ENCODE assay signal across 20 mouse cellular contexts in the genomic region with DNA sequence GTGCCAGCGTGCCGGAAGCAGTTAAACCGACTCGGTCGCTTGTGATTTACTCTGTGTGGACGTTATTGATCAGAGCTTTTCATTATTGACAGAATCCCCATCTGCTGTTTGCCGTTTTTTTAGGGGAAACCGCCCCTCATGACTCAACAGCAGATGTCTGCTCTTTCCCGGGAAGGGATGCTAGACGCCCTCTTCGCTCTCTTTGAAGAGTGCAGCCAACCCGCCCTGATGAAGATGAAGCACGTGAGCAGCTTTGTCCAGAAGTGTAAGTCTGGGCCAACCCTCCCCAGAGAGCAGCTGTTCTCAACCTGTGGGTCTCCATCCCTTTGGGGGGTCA. TPM values are rescaled to one million over a fixed set of nuclear protein-coding genes. Genes with fewer than 3 reads are reported as not detected.
DNase-seq lines count a peak whose midpoint lies in the region; ATAC-seq and TF ChIP-seq lines count a peak whose summit lies in the region.
"Had no signal": no experiment of that assay in that cellular context is flagged by ENCODE, and none has a peak within 500 bp of the region (broad histone marks: within the 10 kb centered on the region; RNA-seq: fewer than 3 reads in every experiment).

No protein-coding gene starts in this region.

- no peaks in the 10 kb centered on the region for H3K4me1 ChIP-seq in intestine, postnatal 0 days (replicated peaks; ENCODE audit: control insufficient read depth, insufficient read depth, low read length)
- peaks cover 3% of the 10 kb centered on the region for H3K4me1 ChIP-seq in intestine, embryonic 16.5 days (ENCODE audit: control insufficient read depth, insufficient read depth, low read length)
- peaks cover 16% of the 10 kb centered on the region for H3K4me1 ChIP-seq in neural tube, embryonic 13.5 days (replicated peaks)
- peaks cover 9% of the 10 kb centered on the region for H3K4me1 ChIP-seq in liver, embryonic 16.5 days (ENCODE audit: control insufficient read depth, low read depth, low read length)

- no peak overlapping the region for H3K4me3 ChIP-seq in intestine, postnatal 0 days (ENCODE audit: low read depth, low read length)
- no peak overlapping the region for H3K4me3 ChIP-seq in intestine, embryonic 16.5 days (ENCODE audit: low read length)
- no peak overlapping the region for H3K4me3 ChIP-seq in neural tube, embryonic 13.5 days
- H3K4me3 ChIP-seq in liver, embryonic 16.5 days (ENCODE audit: low read depth, low read length) = peak overlapping the region; percentile 15; the same call in 1 of the 2 replicates
- H3K4me3 ChIP-seq: forebrain, embryonic 13.5 days; heart, embryonic 10.5 days; limb, embryonic 10.5 days; midbrain, embryonic 12.5 days had no signal

- DNase-seq in neural tube, embryonic 10.5 days (ENCODE audit: extremely low spot score, low spot score) = no peak
- no peak for DNase-seq in retina, postnatal 1 day
- no peak for DNase-seq in lung, adult 18-20 months
- no peak for DNase-seq in thymus, postnatal 0 days (ENCODE audit: low spot score)
- DNase-seq: adrenal gland, postnatal 14 days; cerebellum, adult 9-10 months; heart, postnatal 4 days; lung, postnatal 10 days; right cerebral cortex, adult 18-20 months; thymus, postnatal 14 days had no signal

- H3K27ac ChIP-seq in intestine, postnatal 0 days (ENCODE audit: low read depth, low read length) = no peak overlapping the region
- H3K27ac ChIP-seq in intestine, embryonic 16.5 days (ENCODE audit: low read length) = no peak overlapping the region
- H3K27ac ChIP-seq in neural tube, embryonic 13.5 days (replicated peaks) = no peak overlapping the region
- H3K27ac ChIP-seq in liver, embryonic 16.5 days (ENCODE audit: low read length) = no peak overlapping the region; the same call in 1 of the 2 replicates
- H3K27ac ChIP-seq: forebrain, embryonic 13.5 days; heart, embryonic 10.5 days; hindbrain, embryonic 14.5 days; limb, embryonic 10.5 days; midbrain, embryonic 12.5 days had no signal

- no peaks in the 10 kb centered on the region for H3K9me3 ChIP-seq in intestine, postnatal 0 days (ENCODE audit: control insufficient read depth)
- H3K9me3 ChIP-seq in intestine, embryonic 16.5 days (ENCODE audit: control insufficient read depth, low read length) = no peaks in the 10 kb centered on the region
- no peaks in the 10 kb centered on the region for H3K9me3 ChIP-seq in neural tube, embryonic 13.5 days
- no peaks in the 10 kb centered on the region for H3K9me3 ChIP-seq in liver, embryonic 16.5 days (replicated peaks; ENCODE audit: control insufficient read depth, low read length)
- H3K9me3 ChIP-seq: forebrain, embryonic 13.5 days; heart, embryonic 10.5 days; limb, embryonic 10.5 days; midbrain, embryonic 12.5 days had no signal

- 63% methylated on average over 13 of the region's 13 CpGs for WGBS in intestine, postnatal 0 days
- 72% methylated on average over 13 of the region's 13 CpGs for WGBS in intestine, embryonic 16.5 days
- WGBS in neural tube, embryonic 13.5 days = 79% methylated on average over 13 of the region's 13 CpGs
- 71% methylated on average over 13 of the region's 13 CpGs for WGBS in liver, embryonic 16.5 days (ENCODE audit: insufficient replicate concordance)

- peaks cover 13% of the 10 kb centered on the region for H3K36me3 ChIP-seq in intestine, postnatal 0 days (ENCODE audit: control insufficient read depth, insufficient read depth)
- H3K36me3 ChIP-seq in intestine, embryonic 16.5 days (ENCODE audit: control insufficient read depth, insufficient read depth, low read length) = 0 out of 2 replicates have a peak, but pooled peaks cover 9% of the 10 kb centered on the region
- H3K36me3 ChIP-seq in neural tube, embryonic 13.5 days = no peaks in the 10 kb centered on the region
- peaks cover 47% of the 10 kb centered on the region for H3K36me3 ChIP-seq in liver, embryonic 16.5 days (ENCODE audit: control insufficient read depth, insufficient read depth)

- peak overlapping the region; percentile 27; the same call in 1 of the 2 replicates for H3K4me2 ChIP-seq in intestine, postnatal 0 days (replicated peaks; ENCODE audit: low read depth)
- H3K4me2 ChIP-seq in intestine, embryonic 16.5 days (ENCODE audit: low read depth, low read length) = no peak overlapping the region
- 0 out of 2 replicates have a peak overlapping the region, but pooled peaks have one; percentile 4 for H3K4me2 ChIP-seq in neural tube, embryonic 13.5 days
- H3K4me2 ChIP-seq in liver, embryonic 16.5 days (ENCODE audit: low read depth, low read length) = peak overlapping the region; percentile 34
- H3K4me2 ChIP-seq: forebrain, embryonic 13.5 days; hindbrain, embryonic 14.5 days; midbrain, embryonic 12.5 days had no signal

- H3K9ac ChIP-seq in intestine, postnatal 0 days (ENCODE audit: low read depth, low read length) = no peak overlapping the region
- H3K9ac ChIP-seq in intestine, embryonic 16.5 days (ENCODE audit: low read depth, low read length) = no peak overlapping the region
- H3K9ac ChIP-seq in neural tube, embryonic 13.5 days = no peak overlapping the region
- H3K9ac ChIP-seq in liver, embryonic 16.5 days (ENCODE audit: low read depth, low read length) = no peak overlapping the region
- H3K9ac ChIP-seq: forebrain, embryonic 13.5 days; hindbrain, embryonic 14.5 days; midbrain, embryonic 12.5 days had no signal

- H3K27me3 ChIP-seq in intestine, postnatal 0 days (replicated peaks; ENCODE audit: control insufficient read depth, insufficient read depth, low read length) = no peaks in the 10 kb centered on the region
- no peaks in the 10 kb centered on the region for H3K27me3 ChIP-seq in intestine, embryonic 16.5 days (replicated peaks; ENCODE audit: control insufficient read depth, insufficient read depth, low read length)
- no peaks in the 10 kb centered on the region for H3K27me3 ChIP-seq in neural tube, embryonic 13.5 days
- no peaks in the 10 kb centered on the region for H3K27me3 ChIP-seq in liver, embryonic 16.5 days (ENCODE audit: control insufficient read depth, insufficient read depth, low read depth, low read length)
- H3K27me3 ChIP-seq: forebrain, embryonic 13.5 days; midbrain, embryonic 12.5 days had no signal

- TF ChIP-seq CTCF in intestine, postnatal 0 days (IDR thresholded peaks at IDR 0.05; ENCODE audit: low read depth) = no peak

- no peak for ATAC-seq in intestine, postnatal 0 days
- no peak for ATAC-seq in intestine, embryonic 16.5 days
- no peak for ATAC-seq in neural tube, embryonic 13.5 days (ENCODE audit: low read depth)
- peak; percentile 30; the same call in 1 of the 2 replicates for ATAC-seq in liver, embryonic 16.5 days (ENCODE audit: low read depth)
- ATAC-seq: CD4-positive, CD25-positive, alpha-beta regulatory T cell, adult 4 months; forebrain, embryonic 13.5 days had no signal

RNA-seq across cellular contexts. Expression of a gene that starts 5.9 kb away (rescaled TPM):
- 3.7 and 3.8 TPM in 2 replicates for polyA plus RNA-seq in intestine, postnatal 0 days (2015; fragmentation: Nextera tagmentation; extraction: Ambion mirVana)
- polyA plus RNA-seq in intestine, embryonic 16.5 days (2015; fragmentation: Nextera tagmentation; extraction: Ambion mirVana) = 20.0 and 21.5 TPM in 2 replicates
- 16.6 and 18.6 TPM in 2 replicates for polyA plus RNA-seq in neural tube, embryonic 13.5 days (2015; fragmentation: Nextera tagmentation; extraction: Ambion mirVana)
- 32.7 and 34.1 TPM in 2 replicates for polyA plus RNA-seq in liver, embryonic 16.5 days (2015; fragmentation: Nextera tagmentation; extraction: Ambion mirVana)
- polyA plus RNA-seq in thymus, postnatal 0 days (2015; fragmentation: Nextera tagmentation; extraction: Ambion mirVana) = 16.4 and 19.9 TPM in 2 replicates
